Mouse (Mus musculus): ENCODE measurements around the gene Mlc1. TPM values are rescaled to one million over a fixed set of nuclear protein-coding genes. Genes with fewer than 3 reads are reported as not detected.
A peak's percentile ranks its signal among the peaks of the same experiment; 100 is the strongest.

Mlc1 gene
- total RNA-seq (2014; fragmentation: Nextera tagmentation) (not detected in 2 replicates), total RNA-seq (2017) (not detected in 2 replicates)

DNA sequence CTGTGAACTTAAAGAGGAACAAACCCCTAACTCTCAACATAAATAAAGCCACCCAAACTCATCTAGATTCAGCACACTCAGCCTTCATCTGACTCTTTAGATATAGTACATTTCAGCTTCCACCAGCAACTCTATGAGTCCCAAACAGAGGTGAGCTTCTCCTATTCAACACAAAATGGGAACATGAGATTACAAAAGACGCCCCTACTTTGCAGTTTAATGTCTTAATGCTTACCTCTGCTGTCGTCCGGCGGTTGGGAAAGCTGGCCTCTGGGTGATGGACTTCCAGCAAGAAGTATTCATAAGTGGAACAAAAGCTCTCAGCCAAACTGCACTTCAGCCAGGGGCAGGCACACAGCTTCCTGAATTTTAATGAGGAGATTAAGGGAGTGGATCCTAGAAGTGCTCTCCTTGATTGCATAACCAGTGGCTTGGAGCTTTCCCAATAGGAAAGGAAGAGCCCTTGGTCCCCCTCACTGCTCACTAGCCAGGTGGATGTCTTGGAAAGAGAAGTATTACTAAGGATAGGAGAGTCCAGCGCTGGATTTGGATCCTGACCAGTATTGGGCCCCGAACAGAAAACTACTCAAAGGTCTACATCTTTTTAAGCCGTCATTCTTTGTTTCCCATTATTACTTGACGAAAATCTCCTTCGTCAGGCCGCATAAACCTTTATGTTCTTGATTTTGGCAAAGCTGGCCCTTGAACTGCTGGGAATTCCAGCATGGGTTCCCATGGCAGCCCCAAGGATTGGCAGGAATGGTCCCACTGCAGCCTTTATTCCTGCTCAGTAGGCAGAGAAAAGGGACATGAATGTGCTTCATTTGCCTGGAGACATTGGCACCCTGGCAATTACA lies at the start of gene Mlc1:
TSS of gene Mlc1 (minus strand) at position 727 of the 857 bp plus-strand sequence.
- no peak for ATAC-seq (replicated peaks; ENCODE audit: low FRiP score, low TSS enrichment, poor library complexity, severe bottlenecking)

DNA sequence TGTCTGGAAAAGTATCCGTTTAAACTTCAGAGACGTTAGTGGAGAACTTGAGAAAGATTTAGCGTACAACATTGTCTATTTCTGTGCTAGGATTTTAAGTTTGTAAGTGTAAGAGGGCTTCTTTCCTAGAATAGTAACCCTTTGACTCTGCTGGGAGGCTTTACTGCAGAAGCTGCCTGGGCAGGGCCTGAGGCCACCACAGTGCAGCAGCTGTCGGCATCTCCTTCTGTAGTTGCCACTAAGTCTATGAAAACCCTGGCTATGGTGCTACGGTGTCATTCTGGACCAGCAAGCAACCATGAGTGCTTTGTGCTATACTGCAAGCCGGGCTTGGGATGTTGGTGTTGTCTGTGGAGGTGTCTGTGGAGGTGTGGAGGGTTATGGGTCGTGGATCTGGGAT lies 41.7 kb upstream of the Mlc1 start:
- no peak for ATAC-seq (replicated peaks; ENCODE audit: low FRiP score, low TSS enrichment, poor library complexity, severe bottlenecking)

DNA sequence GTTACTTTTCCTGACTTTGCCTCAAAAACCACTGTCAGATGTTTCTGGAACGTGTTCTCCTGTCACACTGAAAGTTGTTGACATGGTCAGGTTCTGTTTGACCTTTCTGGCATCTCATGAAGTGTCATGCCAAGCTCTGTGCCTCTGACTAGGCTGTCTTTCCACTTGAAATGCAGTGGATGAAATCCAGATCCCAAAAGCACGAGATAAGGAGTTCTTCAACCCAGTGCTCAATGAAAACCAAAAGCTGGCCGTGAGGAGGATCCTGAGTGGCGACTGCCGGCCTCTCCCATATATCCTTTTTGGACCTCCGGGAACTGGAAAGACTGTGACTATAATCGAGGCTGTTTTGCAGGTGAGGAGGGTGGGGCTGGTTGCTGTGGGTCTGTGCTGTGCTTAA lies 41.3 kb upstream of the Mlc1 start:
- ATAC-seq (replicated peaks; ENCODE audit: low FRiP score, low TSS enrichment, poor library complexity, severe bottlenecking): no peak

DNA sequence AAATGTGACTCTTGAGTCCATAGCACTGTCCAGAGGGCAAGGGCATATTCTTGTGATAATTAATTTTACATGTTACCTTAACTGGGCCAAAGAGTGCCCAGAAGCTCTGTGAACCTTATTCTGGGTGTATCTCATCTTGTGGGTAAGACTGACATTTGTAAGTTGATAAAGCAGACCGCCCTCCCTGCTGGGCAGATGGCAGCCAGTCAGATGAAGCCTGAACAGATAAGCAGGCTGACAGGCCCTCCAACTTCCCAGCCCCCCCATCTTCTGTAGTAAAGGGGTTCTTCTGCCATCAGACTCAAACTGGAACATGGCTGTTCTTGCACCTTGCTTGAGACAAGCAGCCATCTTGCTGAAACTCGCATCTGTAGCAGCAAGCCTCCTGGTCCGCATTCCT lies 37.9 kb upstream of the Mlc1 start:
- ATAC-seq (replicated peaks; ENCODE audit: low FRiP score, low TSS enrichment, poor library complexity, severe bottlenecking): 0 out of 2 replicates have a peak, but pooled peaks have one; percentile 44

DNA sequence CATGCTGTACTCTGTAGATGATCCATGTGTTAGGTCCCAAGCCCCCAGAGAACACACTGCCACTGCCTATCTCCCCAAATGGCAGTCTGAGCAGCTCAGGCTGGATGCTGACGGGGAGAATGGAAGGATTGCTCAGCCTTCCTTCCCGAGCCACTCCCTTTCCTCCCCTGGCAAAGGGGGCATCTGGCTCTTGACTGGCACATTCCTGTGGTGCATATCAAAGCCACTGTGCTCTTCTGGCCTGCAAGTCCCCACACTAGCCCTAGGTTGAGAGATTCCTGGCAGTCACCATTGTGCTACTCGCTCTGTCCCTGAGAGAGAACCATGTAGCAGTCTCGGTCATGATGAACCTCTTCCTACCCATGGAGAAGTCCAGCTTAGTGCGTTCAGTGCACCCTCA lies 29.0 kb upstream of the Mlc1 start:
- ATAC-seq (replicated peaks; ENCODE audit: low FRiP score, low TSS enrichment, poor library complexity, severe bottlenecking): no peak

DNA sequence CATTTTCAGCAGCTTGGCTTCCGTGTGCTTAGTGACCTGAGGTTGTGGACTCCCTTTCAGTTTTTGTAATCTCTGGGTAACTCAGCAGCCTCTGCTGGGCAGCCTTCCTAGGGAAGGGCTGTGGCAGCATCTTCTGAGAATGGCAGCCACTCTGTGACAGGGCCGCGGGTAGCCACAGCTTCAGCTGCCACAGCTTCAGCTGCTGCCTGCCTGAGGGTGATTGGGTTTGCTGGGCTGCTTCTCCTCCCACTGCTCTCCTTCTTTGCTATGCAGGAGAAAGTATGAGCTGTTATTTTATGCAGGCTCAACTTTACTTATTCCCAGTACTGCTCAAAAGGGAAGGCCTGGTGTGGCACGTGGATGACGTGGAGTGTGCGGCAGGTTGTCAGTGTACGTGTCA lies 28.2 kb upstream of the Mlc1 start:
- ATAC-seq (replicated peaks; ENCODE audit: low FRiP score, low TSS enrichment, poor library complexity, severe bottlenecking): no peak

DNA sequence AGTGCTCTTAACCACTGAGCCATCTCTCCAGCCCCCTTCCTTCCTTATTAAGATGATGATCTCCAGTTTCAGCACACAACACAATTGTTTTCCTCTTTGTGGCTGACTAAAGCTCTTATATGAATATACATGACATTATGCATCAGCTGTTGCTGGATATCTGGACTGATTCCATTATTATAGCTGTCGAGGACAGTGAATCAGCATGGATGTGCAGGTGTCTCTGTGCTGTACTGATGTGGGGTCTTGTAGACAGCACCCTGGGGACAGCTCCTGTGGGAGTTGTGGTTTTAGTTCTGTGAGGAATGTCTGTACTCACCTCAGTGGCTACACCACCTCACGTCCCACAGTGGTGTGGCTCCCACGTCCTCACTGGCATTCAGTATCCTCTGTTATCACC lies 22.4 kb upstream of the Mlc1 start:
- ATAC-seq (replicated peaks; ENCODE audit: low FRiP score, low TSS enrichment, poor library complexity, severe bottlenecking): no peak

DNA sequence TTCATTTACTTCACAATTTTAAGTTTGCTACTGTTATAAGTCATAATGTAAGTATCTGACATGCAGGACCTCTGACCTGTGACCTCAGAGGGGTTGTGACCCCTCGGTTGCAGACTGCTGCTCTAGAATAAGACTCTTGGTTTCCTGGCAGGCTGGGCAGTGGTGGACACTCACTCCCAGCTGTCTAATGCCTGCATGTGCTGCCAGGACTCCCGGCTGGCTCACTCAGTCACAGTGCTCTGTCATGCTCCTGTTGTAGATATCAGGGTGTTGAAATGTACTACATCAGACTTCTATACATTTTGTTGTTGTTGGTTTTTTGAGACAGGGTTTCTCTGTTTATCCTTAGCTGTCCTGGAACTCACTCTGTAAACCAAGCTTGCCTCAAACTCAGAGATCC lies 21.6 kb upstream of the Mlc1 start:
- no peak for ATAC-seq (replicated peaks; ENCODE audit: low FRiP score, low TSS enrichment, poor library complexity, severe bottlenecking)

DNA sequence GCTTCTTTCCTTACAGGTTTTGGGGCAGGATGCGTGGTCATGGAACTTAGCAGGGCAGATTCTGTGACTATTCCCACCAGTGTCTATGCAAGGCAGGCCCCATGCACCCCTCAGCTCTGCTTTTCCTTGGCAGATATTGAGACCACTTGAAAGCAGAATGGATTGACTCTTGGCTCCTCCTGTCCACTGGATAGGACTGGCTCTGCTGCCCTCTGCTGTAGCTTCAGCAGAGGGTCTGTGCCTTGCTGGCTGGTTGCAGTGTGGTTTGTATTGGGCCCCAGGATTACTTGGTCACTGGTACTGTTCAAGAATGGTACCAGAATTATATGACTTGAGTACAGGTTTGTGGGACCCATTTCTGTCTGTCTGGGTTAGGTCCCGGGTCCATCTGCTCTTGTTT lies 20.3 kb upstream of the Mlc1 start:
- no peak for ATAC-seq (replicated peaks; ENCODE audit: low FRiP score, low TSS enrichment, poor library complexity, severe bottlenecking)

DNA sequence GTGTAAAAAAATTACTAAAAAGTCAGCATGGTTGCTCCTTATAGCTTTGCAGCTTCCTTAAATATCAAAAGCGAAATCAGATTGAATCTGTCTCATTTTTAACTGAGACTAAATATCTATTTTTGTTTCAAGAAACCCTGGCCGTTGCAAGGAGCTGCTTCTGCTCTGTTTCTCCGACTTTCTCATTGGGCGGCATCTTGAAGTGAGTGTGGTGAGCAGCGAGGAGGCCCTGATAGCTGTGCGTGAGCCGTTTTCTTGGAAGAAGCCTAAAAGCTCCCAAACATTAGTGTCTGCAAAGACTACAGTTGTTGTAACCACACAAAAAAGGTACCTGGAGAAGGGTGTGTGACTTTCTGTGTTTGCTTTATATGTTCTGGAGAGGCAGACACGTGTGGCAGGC lies 19.8 kb upstream of the Mlc1 start:
- no peak for ATAC-seq (replicated peaks; ENCODE audit: low FRiP score, low TSS enrichment, poor library complexity, severe bottlenecking)

DNA sequence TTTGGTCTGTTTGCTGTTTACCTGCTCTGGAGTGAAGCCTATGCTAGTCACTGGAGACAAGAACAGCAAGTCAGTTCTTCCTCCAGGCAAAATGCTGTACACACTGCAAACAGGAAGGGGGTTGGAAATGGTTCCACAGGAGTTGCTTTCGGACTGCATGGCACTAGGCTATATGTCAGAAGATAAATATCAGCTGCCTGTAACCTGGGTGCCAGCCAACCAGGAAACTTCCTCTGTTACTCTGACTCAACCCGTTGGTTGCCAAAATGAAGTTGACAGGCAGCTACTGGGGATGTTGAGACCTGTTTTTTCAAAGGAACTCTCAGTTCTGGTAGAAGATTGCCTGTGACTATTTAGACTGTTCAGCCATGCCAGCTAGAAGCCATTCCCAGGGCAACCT lies 10.4 kb upstream of the Mlc1 start:
- ATAC-seq (replicated peaks; ENCODE audit: low FRiP score, low TSS enrichment, poor library complexity, severe bottlenecking): no peak

DNA sequence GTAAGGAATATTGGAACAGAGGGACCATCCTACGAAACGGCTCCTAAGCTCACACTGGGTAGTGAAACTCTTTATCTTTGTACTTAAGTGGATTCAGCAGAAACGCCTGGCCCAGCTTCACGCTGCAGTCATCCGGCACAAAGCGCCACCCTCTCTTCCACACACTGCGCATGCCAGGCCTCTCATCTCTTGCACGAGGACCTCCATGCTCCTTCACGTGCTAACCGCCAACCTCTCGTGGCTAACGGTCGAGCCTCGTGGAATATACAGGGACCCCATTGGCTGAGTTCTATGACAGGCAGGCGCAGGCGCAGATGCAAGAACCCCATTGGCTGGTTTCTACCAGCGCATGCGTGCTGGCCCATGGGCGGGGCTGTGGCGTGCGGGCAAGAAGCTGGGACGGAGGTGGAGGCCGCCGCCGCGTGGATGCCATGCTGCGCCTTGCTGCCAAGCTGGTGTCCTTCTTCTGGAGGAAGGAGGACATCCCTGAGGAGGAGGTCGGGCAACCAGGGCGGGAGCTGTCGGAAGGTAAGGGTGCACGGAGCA lies 3.8 kb upstream of the Mlc1 start, which contains the start of gene Mov10l1:
TSS of gene Mov10l1 (plus strand) at position 376 of the 546 bp plus-strand sequence.
- no peak for ATAC-seq (replicated peaks; ENCODE audit: low FRiP score, low TSS enrichment, poor library complexity, severe bottlenecking)

DNA sequence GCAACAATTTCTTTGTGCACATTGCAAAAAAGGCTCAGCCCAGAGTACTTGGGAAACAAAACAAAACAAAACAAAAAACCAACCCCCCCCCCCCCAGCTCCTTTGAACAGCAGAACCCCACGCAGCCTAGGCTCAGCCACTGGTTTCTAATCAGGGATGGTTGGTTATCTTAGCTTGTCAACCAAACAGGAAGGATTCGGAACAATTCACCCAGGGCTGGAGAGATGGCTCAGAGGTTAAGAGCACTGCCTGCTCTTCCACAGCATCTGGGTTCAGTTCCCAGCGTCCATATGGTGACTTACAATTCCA lies 285 bp upstream of the Mlc1 start:
- no peak for ATAC-seq (replicated peaks; ENCODE audit: low FRiP score, low TSS enrichment, poor library complexity, severe bottlenecking)

DNA sequence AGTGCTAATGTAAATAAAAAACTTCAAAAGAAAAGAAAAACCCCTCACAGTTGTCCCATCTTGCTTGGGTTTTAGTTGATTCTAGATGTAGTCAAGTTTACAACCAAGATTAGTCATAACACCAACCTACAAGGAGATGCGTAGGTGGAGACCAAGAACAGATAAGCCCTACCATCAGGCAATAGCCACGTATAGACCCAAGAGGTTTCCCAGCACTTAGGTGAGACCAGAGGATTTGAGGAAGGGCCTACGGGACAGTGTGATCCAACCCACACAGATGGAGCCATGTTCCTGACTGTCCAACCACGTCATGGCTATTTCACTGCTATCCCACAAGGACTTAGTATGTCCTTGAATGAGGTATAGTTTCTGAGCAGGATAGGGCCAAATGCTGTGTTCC lies 6.5 kb downstream of the Mlc1 start:
- no peak for ATAC-seq (replicated peaks; ENCODE audit: low FRiP score, low TSS enrichment, poor library complexity, severe bottlenecking)

DNA sequence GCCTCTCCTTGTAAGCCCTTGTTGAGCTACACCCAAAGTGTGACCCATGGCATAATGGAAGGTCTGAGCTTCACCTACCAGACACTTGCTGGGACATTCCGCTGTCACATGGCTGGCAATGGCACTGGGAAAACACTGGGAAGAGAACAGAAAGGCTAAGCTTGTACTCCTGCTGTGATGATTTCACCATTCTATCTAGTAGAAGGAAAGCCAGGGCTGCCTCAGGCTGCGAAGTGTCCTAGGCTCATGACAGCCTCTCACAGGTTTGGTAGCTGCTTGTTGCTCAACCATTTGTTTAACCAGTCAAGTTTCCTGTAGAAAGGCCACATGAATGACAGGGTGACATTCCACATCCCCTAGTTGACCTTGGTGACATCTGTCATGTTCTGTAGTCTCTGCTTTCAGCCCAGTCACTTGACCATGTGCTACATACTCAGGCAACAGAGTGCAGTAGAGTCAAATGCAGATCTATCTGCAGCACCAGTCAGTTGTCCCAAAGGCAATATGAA lies 14.7 kb downstream of the Mlc1 start:
- no peak for ATAC-seq (replicated peaks; ENCODE audit: low FRiP score, low TSS enrichment, poor library complexity, severe bottlenecking)

DNA sequence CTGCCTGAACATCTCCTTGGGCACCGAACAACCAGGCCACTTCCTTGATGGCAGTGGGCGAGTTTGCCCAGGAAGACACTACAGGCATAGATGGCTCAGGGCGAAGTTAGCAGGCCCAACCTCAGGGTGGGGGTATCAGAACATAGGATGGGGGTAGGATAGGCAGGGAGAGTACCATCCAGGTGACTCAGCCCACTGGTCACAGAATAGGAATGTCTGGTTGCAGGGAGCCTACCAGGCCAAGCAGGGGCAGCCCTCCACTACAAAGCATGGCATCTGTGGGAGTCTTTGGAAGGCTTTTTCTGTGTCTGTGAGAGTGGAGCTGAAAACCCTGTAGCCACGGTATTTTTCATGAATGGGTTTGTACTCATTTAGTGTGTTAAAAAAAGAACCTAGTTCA lies 21.3 kb downstream of the Mlc1 start:
- ATAC-seq (replicated peaks; ENCODE audit: low FRiP score, low TSS enrichment, poor library complexity, severe bottlenecking): no peak

DNA sequence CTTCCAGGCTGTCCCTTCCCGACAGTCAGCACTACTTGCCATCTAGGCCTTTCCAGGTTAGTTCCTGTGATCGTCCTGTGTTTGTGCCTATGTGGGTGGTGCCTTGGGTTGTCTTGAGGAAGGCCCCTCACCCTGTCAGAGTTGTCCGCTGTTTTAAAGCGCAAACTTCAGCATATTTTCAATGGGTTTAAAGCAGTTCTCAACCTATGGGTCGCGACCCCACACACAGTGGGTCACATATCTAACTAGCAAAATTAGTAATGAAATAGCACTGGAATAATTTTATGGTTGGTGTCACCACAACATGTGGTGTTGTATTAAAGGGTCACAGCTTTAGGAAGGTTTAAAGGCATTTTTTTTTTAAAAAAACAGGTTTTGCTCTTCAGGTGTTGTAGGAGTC lies 23.5 kb downstream of the Mlc1 start:
- ATAC-seq (replicated peaks; ENCODE audit: low FRiP score, low TSS enrichment, poor library complexity, severe bottlenecking): no peak

DNA sequence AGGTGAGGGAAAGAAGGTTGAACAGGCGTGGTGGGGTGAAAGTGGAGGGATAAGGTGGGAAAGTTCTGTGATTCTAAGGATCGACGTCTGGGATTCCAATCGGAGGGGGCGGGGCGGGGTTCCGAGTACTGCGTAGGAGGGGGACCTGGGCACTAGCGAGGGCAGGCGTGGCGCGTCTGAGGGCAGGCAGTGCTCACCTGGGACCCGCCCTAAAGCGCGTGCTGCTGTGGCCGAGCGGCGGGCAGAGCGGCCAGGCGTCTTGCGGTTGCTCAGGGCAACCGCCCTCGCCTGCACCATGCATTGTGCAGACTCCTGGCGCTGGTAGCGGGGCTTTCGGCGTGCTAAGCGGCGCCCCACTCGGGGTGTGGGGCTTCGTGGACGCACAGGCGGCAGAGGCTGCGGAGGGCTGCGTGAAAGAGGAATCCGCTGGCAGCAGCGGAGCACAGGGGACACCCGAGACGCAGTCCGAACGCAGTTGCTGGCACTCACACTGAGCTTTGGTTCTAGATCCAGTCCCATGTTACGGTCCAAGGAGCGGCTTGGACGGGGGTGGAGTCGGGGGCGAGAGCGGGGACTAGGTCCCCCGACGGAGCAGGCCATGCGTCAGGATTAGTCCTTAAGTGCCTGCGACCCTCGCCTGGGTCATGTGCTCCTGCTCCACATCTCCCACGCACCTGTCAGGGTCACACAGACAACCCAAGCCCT lies 24.3 kb downstream of the Mlc1 start, which contains the start of gene Ttll8:
TSS of gene Ttll8 (minus strand) at position 51 of the 705 bp plus-strand sequence.
- ATAC-seq (replicated peaks; ENCODE audit: low FRiP score, low TSS enrichment, poor library complexity, severe bottlenecking): no peak

DNA sequence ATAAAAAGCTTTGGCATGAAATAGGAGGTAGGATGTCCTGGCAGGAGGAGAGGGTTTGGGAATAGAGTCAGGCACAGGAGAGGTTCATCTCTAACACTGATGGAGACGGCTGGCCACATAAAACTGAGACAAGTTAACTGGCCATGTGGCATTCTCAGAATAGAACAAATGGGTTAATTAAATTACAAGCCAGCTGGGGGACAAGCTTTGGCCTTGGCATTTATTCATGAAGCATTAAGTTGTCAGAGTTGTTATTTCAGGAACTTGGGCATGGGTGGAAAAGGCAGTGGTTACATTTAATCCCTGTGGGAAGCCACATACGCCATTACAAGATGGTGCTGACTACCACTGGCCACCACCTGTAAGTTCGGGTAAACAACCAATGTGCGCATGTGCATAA lies 27.6 kb downstream of the Mlc1 start:
- no peak for ATAC-seq (replicated peaks; ENCODE audit: low FRiP score, low TSS enrichment, poor library complexity, severe bottlenecking)

DNA sequence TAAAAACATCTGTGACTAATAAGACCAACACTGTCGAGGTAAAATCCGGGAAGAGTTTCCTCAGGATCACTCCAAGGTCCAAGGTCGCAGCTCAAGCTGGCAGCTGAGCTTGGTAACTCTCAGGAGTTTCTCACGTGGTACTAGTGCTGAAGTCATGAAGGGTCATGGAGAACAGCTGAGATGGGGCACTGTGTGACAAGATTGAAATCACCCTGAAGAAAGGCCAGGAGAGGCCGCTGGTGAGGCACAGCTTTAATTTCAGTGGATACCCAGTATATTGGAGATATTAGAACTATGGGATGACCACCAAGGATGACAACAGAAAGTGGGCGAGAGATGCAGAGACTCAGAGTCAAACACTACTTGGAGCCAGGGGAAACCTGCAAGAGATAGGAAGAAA lies 32.0 kb downstream of the Mlc1 start:
- ATAC-seq (replicated peaks; ENCODE audit: low FRiP score, low TSS enrichment, poor library complexity, severe bottlenecking): no peak

Data from megakaryocyte-erythroid progenitor cell, adult 5-6 weeks (primary cell).